Mouse (Mus musculus): ENCODE data around the gene Prss36. TPM values are rescaled to one million over a fixed set of nuclear protein-coding genes. Genes with fewer than 3 reads are reported as not detected.

Gene Prss36
- polyA plus RNA-seq, 1 experiment from 2014 or later: 8.2 TPM

Other genes starting within 250 kb of the Prss36 start
- gene Bcl7c, start 237.8 kb downstream of the Prss36 start, polyA plus RNA-seq (2014; fragmentation: Nextera tagmentation; extraction: Ambion mirVana): 57.8 and 65.2 TPM in 2 replicates
- gene Ctf1, start 234.0 kb downstream of the Prss36 start, polyA plus RNA-seq (2014; fragmentation: Nextera tagmentation; extraction: Ambion mirVana): 20.1 and 22.1 TPM in 2 replicates
- 0.32 and 0.66 TPM in 2 replicates for gene Ctf2, start 214.6 kb downstream of the Prss36 start, polyA plus RNA-seq (2014; fragmentation: Nextera tagmentation; extraction: Ambion mirVana)
- 3.9 and 6.2 TPM in 2 replicates for gene Fbxl19, start 202.2 kb downstream of the Prss36 start, polyA plus RNA-seq (2014; fragmentation: Nextera tagmentation; extraction: Ambion mirVana)
- 19.6 and 24.8 TPM in 2 replicates for gene Orai3, start 176.9 kb downstream of the Prss36 start, polyA plus RNA-seq (2014; fragmentation: Nextera tagmentation; extraction: Ambion mirVana)
- gene Setd1a, start 170.1 kb downstream of the Prss36 start, polyA plus RNA-seq (2014; fragmentation: Nextera tagmentation; extraction: Ambion mirVana): 31.2 and 32.1 TPM in 2 replicates
- gene Gm49388, start 161.1 kb downstream of the Prss36 start, polyA plus RNA-seq (2014; fragmentation: Nextera tagmentation; extraction: Ambion mirVana): not detected in 2 replicates
- gene Hsd3b7, start 146.1 kb downstream of the Prss36 start, polyA plus RNA-seq (2014; fragmentation: Nextera tagmentation; extraction: Ambion mirVana): 21.1 and 22.7 TPM in 2 replicates
- 29.1 and 29.7 TPM in 2 replicates for gene Stx4a, start 122.4 kb downstream of the Prss36 start, polyA plus RNA-seq (2014; fragmentation: Nextera tagmentation; extraction: Ambion mirVana)
- gene Stx1b, start 122.2 kb downstream of the Prss36 start, polyA plus RNA-seq (2014; fragmentation: Nextera tagmentation; extraction: Ambion mirVana): 5.3 and 6.3 TPM in 2 replicates
- gene Zfp646, start 70.5 kb downstream of the Prss36 start, polyA plus RNA-seq (2014; fragmentation: Nextera tagmentation; extraction: Ambion mirVana): 17.1 and 18.9 TPM in 2 replicates
- 13.7 and 18.0 TPM in 2 replicates for gene Zfp668, start 69.9 kb downstream of the Prss36 start, polyA plus RNA-seq (2014; fragmentation: Nextera tagmentation; extraction: Ambion mirVana)
- gene Prss53, start 55.8 kb downstream of the Prss36 start, polyA plus RNA-seq (2014; fragmentation: Nextera tagmentation; extraction: Ambion mirVana): 0.95 and 1.4 TPM in 2 replicates
- gene Gm21974, start 51.3 kb downstream of the Prss36 start, polyA plus RNA-seq (2014; fragmentation: Nextera tagmentation; extraction: Ambion mirVana): not detected in 2 replicates
- 158 and 184 TPM in 2 replicates for gene Vkorc1, start 51.1 kb downstream of the Prss36 start, polyA plus RNA-seq (2014; fragmentation: Nextera tagmentation; extraction: Ambion mirVana)
- 152 TPM in 2 replicates for gene Bckdk, start 42.6 kb downstream of the Prss36 start, polyA plus RNA-seq (2014; fragmentation: Nextera tagmentation; extraction: Ambion mirVana)
- 40.3 and 43.0 TPM in 2 replicates for gene Kat8, start 34.2 kb downstream of the Prss36 start, polyA plus RNA-seq (2014; fragmentation: Nextera tagmentation; extraction: Ambion mirVana)
- gene Prss8, start 16.6 kb downstream of the Prss36 start, polyA plus RNA-seq (2014; fragmentation: Nextera tagmentation; extraction: Ambion mirVana): 48.2 and 55.5 TPM in 2 replicates
- gene Fus, start 20.7 kb upstream of the Prss36 start, polyA plus RNA-seq (2014; fragmentation: Nextera tagmentation; extraction: Ambion mirVana): 71.4 and 72.4 TPM in 2 replicates
- gene Pycard, start 47.1 kb upstream of the Prss36 start, polyA plus RNA-seq (2014; fragmentation: Nextera tagmentation; extraction: Ambion mirVana): 71.4 and 74.6 TPM in 2 replicates
- gene Trim72, start 57.2 kb upstream of the Prss36 start, polyA plus RNA-seq (2014; fragmentation: Nextera tagmentation; extraction: Ambion mirVana): 0.19 TPM in 1 of 2 replicates, not detected in the other
- gene Itgam, start 115.9 kb upstream of the Prss36 start, polyA plus RNA-seq (2014; fragmentation: Nextera tagmentation; extraction: Ambion mirVana): 0.77 TPM in 2 replicates
- not detected in 2 replicates for gene Gm49368, start 116.0 kb upstream of the Prss36 start, polyA plus RNA-seq (2014; fragmentation: Nextera tagmentation; extraction: Ambion mirVana)
- 0.17 TPM in 1 of 2 replicates, not detected in the other for gene Itgax, start 182.8 kb upstream of the Prss36 start, polyA plus RNA-seq (2014; fragmentation: Nextera tagmentation; extraction: Ambion mirVana)
- not detected in 2 replicates for gene Itgad, start 207.7 kb upstream of the Prss36 start, polyA plus RNA-seq (2014; fragmentation: Nextera tagmentation; extraction: Ambion mirVana)